Mouse (Mus musculus) layer of hippocampus, adult 2 months (tissue): Measurements from ENCODE around the gene Cemip. TPM values are rescaled to one million over a fixed set of nuclear protein-coding genes. Genes with fewer than 3 reads are reported as not detected.

ENCODE experiments used
- DNase-seq, 2 experiments: peaks; one replicate each; pipeline ENCODE4 v3.0.0; 2022; ENCODE audit warnings: low spot score in 2 of 2
- H3K27ac ChIP-seq: fragments of 200-600 bp; 2 replicates; pipeline ENCODE4 v1.8.1; 2022
- H3K4me3 ChIP-seq: fragments of 200-600 bp; 2 replicates; pipeline ENCODE4 v1.8.1; 2022; ENCODE audit warnings: mild to moderate bottlenecking
- CTCF ChIP-seq: fragments of 200-600 bp; conservative IDR thresholded peaks from 2 replicates; pipeline ENCODE4 v1.8.1; 2022; ENCODE audit warnings: antibody characterized with exemption, mild to moderate bottlenecking, moderate library complexity
- total RNA-seq, 2 experiments: library from RNA; stranded (reverse); gene quantifications; 2 replicates each; pipeline ENCODE4 v1.2.3; 2021

Cemip gene
- total RNA-seq, 2 experiments from 2014 or later = 21.1 to 26.1 TPM

GRCm38 (mm10) chr7:84085049-84085945 is 1.0 kb downstream of the Cemip start:
- DNase-seq = peak in 1 of 2 experiments; percentile 42
- no peak for TF ChIP-seq CTCF
- Histone ChIP-seq H3K27ac (peak overlapping the region; percentile 84), H3K4me3 (peak overlapping the region; percentile 72)

DNA sequence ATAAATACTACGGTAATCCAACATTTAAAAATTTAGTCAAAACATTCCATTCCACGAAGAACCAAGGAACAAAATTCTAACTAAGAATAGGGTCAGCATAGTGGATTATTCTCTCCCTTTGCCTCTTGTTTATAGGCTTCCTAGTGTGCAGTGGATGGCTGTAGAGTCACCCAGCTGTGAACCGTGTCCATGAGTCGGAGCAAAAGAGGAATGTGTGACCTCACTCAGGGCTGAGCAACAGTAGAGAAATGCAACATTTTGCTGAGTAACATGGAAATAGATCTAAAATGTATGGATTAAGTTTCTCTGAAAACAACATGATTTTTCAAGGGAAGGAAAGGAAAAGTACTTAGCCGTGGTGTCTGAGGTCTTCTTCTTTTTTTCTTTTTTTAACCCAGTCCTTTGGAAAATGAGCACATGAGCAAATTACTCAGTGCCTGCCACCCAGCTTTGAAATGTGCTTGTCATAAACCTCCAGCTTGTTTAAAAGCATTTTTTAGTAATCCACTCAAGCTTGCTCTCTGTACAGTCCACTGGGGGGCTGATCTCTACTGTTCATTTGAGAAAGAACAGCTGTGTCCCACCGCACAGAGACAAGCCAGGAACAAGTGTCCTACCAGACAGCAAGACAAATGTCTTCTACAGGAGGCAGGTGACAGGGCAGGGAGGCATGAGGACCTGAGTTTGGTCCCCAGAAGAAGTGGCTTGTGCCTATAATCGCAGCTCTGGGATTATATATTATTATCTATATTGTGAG is 8.9 kb downstream of the Cemip start:
- no peak for TF ChIP-seq CTCF
- H3K4me3 ChIP-seq = no peak overlapping the region
- no peak overlapping the region for H3K27ac ChIP-seq
- DNase-seq = no peak

DNA sequence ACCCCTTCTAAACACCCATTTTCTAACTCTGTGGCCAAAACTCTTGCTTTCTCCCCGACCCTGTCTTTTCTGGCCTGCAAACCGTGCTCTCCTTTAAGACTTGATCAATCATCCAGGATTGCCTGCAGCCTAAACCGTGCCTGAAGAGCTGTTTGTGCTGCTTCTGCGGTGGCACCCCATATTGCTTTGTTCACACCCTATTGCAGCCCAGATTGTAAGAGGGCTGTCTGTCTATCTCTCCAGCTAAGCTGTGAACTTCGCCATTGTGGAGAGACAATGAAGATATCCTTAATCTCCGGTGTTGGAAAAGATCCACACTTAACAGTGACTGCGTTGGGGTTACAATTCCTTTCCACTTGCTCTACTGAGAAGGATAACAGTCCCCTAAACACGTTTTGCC is 12.0 kb downstream of the Cemip start:
- TF ChIP-seq CTCF = no peak
- Histone ChIP-seq H3K27ac (no peak overlapping the region), H3K4me3 (no peak overlapping the region)
- no peak for DNase-seq

GRCm38 (mm10) chr7:84073856-84074255 is 12.4 kb downstream of the Cemip start:
- Histone ChIP-seq H3K4me3 (no peak overlapping the region), H3K27ac (no peak overlapping the region)
- TF ChIP-seq CTCF = no peak
- DNase-seq = no peak

DNA sequence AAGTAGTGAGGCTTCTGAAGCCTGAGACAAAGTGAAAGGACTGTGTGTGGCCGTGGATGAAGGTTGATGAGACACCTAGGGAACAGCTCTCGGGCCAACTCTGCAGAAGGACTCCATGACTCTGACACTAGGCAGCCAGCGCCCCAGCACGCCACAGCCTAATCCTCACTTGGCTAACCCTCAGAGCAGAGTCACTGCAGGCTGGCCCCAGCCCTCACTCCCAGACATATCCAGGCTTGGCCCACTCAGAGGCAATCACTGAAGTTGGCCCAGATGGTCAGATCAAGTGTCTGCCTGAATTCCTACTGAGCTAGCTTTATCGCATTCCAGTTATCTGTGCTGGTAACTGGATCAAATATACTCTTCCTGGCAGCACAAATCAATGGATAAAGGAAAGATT is 17.4 kb downstream of the Cemip start:
- no peak for DNase-seq
- Histone ChIP-seq H3K4me3 (no peak overlapping the region), H3K27ac (no peak overlapping the region)
- no peak for TF ChIP-seq CTCF

DNA sequence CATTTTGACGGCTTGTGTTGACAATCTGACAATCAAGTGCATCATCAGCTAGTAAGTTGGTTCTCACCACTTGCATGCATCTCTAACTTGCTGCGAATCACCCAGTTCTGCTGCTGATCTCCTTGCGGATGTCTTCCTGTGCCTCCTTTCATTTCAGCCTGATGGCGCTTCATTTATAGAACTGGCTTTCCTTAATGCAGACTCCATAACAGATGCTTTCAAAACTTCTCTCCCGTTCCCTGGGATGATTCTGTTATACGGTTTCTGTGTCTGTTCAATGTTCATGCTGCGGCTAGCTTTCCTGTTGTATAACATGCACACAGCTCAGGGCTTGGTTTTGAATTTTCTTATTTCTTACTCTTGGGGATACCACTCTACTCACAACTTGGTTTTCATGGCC is 26.5 kb downstream of the Cemip start:
- H3K27ac ChIP-seq = 0 out of 2 replicates have a peak overlapping the region, but pooled peaks have one; percentile 10
- no peak overlapping the region for H3K4me3 ChIP-seq
- peak in 1 of 2 experiments; percentile 22 for DNase-seq
- TF ChIP-seq CTCF = no peak

DNA sequence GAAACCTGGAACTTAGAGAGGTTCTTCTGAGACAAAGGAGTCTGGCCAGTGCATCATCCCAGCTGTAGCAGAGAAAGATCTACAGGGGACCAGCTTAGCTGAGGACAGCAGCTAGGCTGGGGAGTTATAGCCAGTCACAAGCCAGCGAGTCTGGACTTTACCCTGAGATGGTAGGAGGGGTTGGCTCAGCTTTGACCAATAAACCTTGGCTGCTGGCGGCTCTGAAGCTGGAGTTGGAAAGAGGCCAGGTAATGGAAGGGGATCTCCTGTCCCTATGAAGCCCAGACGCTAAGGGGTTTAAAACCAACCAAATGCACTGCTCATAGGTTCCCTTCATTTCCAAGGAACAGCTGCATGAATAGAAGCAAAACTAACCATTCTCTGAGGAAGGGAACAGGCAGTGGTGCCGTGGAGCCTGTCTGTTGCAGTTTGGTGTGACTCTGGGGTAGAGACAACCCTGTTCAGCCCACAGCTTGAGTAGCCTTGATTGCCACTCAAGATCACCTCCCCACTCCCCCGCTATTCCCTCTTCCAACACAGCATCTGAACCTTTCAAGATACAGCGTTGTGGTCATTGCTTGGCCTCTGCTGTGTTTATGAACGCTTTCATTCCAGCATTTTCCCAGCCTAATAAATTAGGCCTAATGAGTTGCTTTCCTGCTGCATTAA is 30.2 kb downstream of the Cemip start:
- H3K27ac ChIP-seq = 0 out of 2 replicates have a peak overlapping the region, but pooled peaks have one; percentile 8
- H3K4me3 ChIP-seq = no peak overlapping the region
- no peak for DNase-seq
- no peak for TF ChIP-seq CTCF

- no peak overlapping the region for H3K4me3 ChIP-seq
- DNase-seq = no peak
- no peak overlapping the region for H3K27ac ChIP-seq
- TF ChIP-seq CTCF = no peak
These were observed 32.4 kb downstream of the Cemip start for GRCm38 (mm10) chr7:84053856-84054255.

DNA sequence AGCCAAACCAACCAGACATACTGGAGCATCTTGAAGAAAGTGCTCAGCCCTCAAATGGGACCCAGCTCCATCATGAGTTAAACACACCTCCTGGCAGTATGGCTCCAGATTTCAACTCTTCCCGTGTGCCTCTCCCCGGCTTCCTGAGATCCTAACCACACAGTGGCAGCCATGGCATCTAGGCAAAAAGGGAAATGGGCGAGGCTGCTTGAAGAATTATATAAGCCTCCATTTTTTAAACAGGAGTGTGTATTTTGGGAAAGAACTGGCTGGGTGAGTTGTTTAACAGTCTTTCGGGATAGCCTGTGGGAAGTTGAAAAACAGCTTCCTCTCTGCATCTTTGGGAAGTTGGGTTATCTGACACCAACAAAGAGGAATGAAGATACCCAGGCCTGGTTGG is 34.9 kb downstream of the Cemip start:
- no peak for TF ChIP-seq CTCF
- H3K4me3 ChIP-seq = no peak overlapping the region
- no peak for DNase-seq
- H3K27ac ChIP-seq = no peak overlapping the region

GRCm38 (mm10) chr7:84045546-84045945 is 40.8 kb downstream of the Cemip start:
- Histone ChIP-seq H3K27ac (peak overlapping the region; percentile 82), H3K4me3 (no peak overlapping the region)
- no peak for DNase-seq
- no peak for TF ChIP-seq CTCF

GRCm38 (mm10) chr7:84044581-84045290 is 41.6 kb downstream of the Cemip start:
- no peak for TF ChIP-seq CTCF
- Histone ChIP-seq H3K4me3 (no peak overlapping the region), H3K27ac (peak overlapping the region; percentile 82)
- DNase-seq = peak; percentile 86 to 88

DNA sequence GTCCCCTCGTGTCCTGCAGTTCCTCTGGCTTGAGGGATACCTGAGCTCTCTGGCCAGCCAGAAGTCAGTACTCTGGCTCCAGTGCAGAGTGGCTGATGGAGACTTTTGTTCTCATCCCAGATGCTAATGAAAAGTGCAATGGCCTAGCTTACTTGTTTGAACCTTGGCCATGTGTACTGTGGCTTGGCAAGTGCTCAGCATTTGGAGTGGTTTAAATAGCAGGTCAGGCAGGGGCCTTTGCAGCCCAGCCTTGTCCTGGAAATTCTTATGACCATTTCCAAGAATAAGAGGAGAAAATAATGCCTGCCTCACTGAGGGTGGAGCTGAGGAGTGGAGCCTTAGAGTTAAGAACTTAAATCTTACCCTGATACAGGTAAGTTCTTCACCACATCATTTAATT is 43.6 kb downstream of the Cemip start:
- peak overlapping the region; percentile 0; the same call in 1 of the 2 replicates for H3K27ac ChIP-seq
- no peak for DNase-seq
- TF ChIP-seq CTCF = no peak
- no peak overlapping the region for H3K4me3 ChIP-seq
